Mouse (Mus musculus) thymus, adult 2 months (tissue): ENCODE measurements at regions not wholly inside any gene's neighbourhood (a gene's known extent, or its start where the extent isn't known, plus 50 kb on each side); places are given as distances from the start of the nearest gene placed in this dataset.

Experiments used
- DNase-seq: peaks from one replicate; pipeline ENCODE4 v3.0.0; 2021
- H3K27ac ChIP-seq: fragments of 200-500 bp; 2 replicates; pipeline ENCODE4 v1.5.1; 2012; ENCODE audit warnings: low read length, control low read depth; ENCODE audit not compliant: control insufficient read depth, insufficient read depth
- H3K27me3 ChIP-seq: fragments of 200-500 bp; 2 replicates; pipeline ENCODE4 v1.6.1; 2012; ENCODE audit warnings: mild to moderate bottlenecking, low read length, moderate library complexity, mixed read lengths; ENCODE audit not compliant: control insufficient read depth, insufficient read depth
- H3K36me3 ChIP-seq: fragments of 200-500 bp; 2 replicates; pipeline ENCODE4 v1.6.1; 2012; ENCODE audit warnings: mild to moderate bottlenecking, low read length, moderate library complexity; ENCODE audit not compliant: control insufficient read depth, insufficient read depth
- H3K4me1 ChIP-seq: fragments of 200-500 bp; replicated peaks from 2 replicates; pipeline ENCODE4 v1.6.1; 2012; ENCODE audit warnings: low read length; ENCODE audit not compliant: control insufficient read depth, insufficient read depth
- H3K4me3 ChIP-seq: fragments of 200-500 bp; 2 replicates; pipeline ENCODE4 v1.5.1; 2012; ENCODE audit warnings: mild to moderate bottlenecking, low read length, control low read depth, moderate library complexity; ENCODE audit not compliant: control insufficient read depth, insufficient read depth
- CTCF ChIP-seq: fragments of 200-500 bp; IDR thresholded peaks from 2 replicates; pipeline ENCODE4 v1.5.1; 2012; ENCODE audit warnings: mild to moderate bottlenecking, control low read depth, low read length, moderate library complexity, borderline replicate concordance; ENCODE audit not compliant: control insufficient read depth, poor library complexity, insufficient read depth; ENCODE audit errors: extremely low read depth
- POLR2A ChIP-seq: fragments of 200-500 bp; IDR thresholded peaks from 2 replicates; pipeline ENCODE4 v1.6.1; 2012; ENCODE audit warnings: mild to moderate bottlenecking, low read length, control low read depth, moderate library complexity; ENCODE audit not compliant: control insufficient read depth, poor library complexity, insufficient read depth; ENCODE audit errors: extremely low read depth
- WGBS: fragments of 180-500 bp; shearing (Covaris S2); methylation state at CpG from one replicate; pipeline ENCODE4 v1.1.7; 2018; 5-methylcytosine and 5-hydroxymethylcytosine counted together

- DNase-seq: no peak
- 85% methylated on average over 2 of the region's 2 CpGs for WGBS
- H3K4me1 ChIP-seq: no peaks in the 10 kb centered on the region
- TF ChIP-seq POLR2A (no peak), CTCF (no peak)
- H3K36me3 ChIP-seq: no peaks in the 10 kb centered on the region
- no peak overlapping the region for H3K27ac ChIP-seq
- H3K4me3 ChIP-seq: no peak overlapping the region
- no peaks in the 10 kb centered on the region for H3K27me3 ChIP-seq
These were observed 216.3 kb downstream of the Tmem161b start for GRCm38 (mm10) chr13:84438444-84438766.

DNA sequence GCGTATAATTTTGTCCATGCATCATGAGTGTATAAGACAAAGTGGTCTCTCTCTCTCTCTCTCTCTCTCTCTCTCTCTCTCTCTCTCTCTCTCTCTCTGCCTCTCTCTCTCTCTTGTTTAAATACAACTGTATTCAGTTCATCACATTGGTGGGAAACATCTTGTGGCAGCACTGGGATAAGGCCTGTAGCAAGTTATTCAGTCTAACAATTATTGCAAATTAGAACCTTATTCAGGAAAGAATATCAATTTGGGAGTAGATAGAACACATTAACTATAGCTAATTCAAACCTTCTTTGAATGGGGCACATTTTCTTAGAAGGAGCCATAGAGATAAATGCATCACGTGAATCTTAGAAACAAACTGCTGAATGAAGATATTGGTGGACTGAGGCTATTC, 226.4 kb downstream of the Tmem161b start:
- Histone ChIP-seq H3K27ac (no peak overlapping the region), H3K4me3 (no peak overlapping the region), H3K4me1 (no peaks in the 10 kb centered on the region), H3K27me3 (no peaks in the 10 kb centered on the region), H3K36me3 (no peaks in the 10 kb centered on the region)
- TF ChIP-seq CTCF (no peak), POLR2A (no peak)
- WGBS: 96% methylated on average over 2 of the region's 2 CpGs
- no peak for DNase-seq

DNA sequence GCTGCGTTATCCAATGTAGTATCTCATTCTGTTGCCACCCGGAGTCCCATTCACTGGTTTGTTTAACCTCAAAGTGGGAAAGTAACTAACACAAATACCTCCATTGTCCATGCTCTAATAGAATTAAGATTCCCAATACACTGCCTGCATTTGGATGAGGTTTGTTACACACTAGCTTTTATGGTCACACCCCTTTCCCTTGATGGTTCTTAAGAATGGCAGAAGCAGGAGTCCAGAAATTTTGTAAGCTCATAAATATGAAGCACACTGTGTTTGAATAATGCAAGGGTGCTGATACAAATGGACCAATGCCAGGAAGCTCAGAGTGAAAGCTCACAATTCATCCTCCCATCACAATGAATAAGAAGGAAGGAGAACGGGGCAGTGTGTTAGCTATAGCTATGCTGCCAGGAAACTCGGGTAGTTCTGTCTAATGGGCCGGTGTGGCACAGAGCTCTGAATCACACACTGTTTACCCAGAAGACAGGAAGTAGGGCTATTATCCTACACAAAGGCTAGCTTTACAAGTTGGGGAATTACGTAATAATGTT, 227.0 kb downstream of the Tmem161b start:
- 67% methylated on average over 6 of the region's 6 CpGs for WGBS
- Histone ChIP-seq H3K4me3 (no peak overlapping the region), H3K36me3 (no peaks in the 10 kb centered on the region), H3K4me1 (no peaks in the 10 kb centered on the region), H3K27ac (no peak overlapping the region), H3K27me3 (no peaks in the 10 kb centered on the region)
- no peak for TF ChIP-seq POLR2A
- no peak for TF ChIP-seq CTCF
- DNase-seq: no peak
